Mouse (Mus musculus): ENCODE measurements around the gene Ubtf. TPM values are rescaled to one million over a fixed set of nuclear protein-coding genes. Genes with fewer than 3 reads are reported as not detected.
A peak's percentile ranks its signal among the peaks of the same experiment; 100 is the strongest.

Ubtf gene
- total RNA-seq, 2 experiments from 2014 or later: 77.5 to 281 TPM

GRCm38 (mm10) chr11:102320686-102321005 lies 1.1 kb upstream of the Ubtf start:
- ATAC-seq (replicated peaks; ENCODE audit: low FRiP score, poor library complexity, severe bottlenecking): no peak

- peak; percentile 59 for ATAC-seq (replicated peaks; ENCODE audit: low FRiP score, poor library complexity, severe bottlenecking)
Measured at GRCm38 (mm10) chr11:102319941-102320685, 571 bp upstream of the Ubtf start.

GRCm38 (mm10) chr11:102318576-102319409 lies 749 bp downstream of the Ubtf start:
- ATAC-seq (replicated peaks; ENCODE audit: low FRiP score, poor library complexity, severe bottlenecking): no peak

- no peak for ATAC-seq (replicated peaks; ENCODE audit: low FRiP score, poor library complexity, severe bottlenecking)
Measured at GRCm38 (mm10) chr11:102317901-102318575, 1.5 kb downstream of the Ubtf start.

GRCm38 (mm10) chr11:102317298-102317900 lies 2.1 kb downstream of the Ubtf start:
- no peak for ATAC-seq (replicated peaks; ENCODE audit: low FRiP score, poor library complexity, severe bottlenecking)

- ATAC-seq (replicated peaks; ENCODE audit: low FRiP score, poor library complexity, severe bottlenecking): peak; percentile 66
Measured at GRCm38 (mm10) chr11:102316572-102317297, 2.8 kb downstream of the Ubtf start.

GRCm38 (mm10) chr11:102315690-102316571 lies 3.6 kb downstream of the Ubtf start:
- ATAC-seq (replicated peaks; ENCODE audit: low FRiP score, poor library complexity, severe bottlenecking): no peak

GRCm38 (mm10) chr11:102314321-102314720 lies 5.2 kb downstream of the Ubtf start:
- ATAC-seq (replicated peaks; ENCODE audit: low FRiP score, poor library complexity, severe bottlenecking): no peak

- no peak for ATAC-seq (replicated peaks; ENCODE audit: low FRiP score, poor library complexity, severe bottlenecking)
Measured at GRCm38 (mm10) chr11:102312586-102312985, 7.0 kb downstream of the Ubtf start.

- ATAC-seq (replicated peaks; ENCODE audit: low FRiP score, poor library complexity, severe bottlenecking): no peak
Measured at GRCm38 (mm10) chr11:102311966-102312365, 7.6 kb downstream of the Ubtf start.

- ATAC-seq (replicated peaks; ENCODE audit: low FRiP score, poor library complexity, severe bottlenecking): no peak
Measured at GRCm38 (mm10) chr11:102310768-102311695, 8.5 kb downstream of the Ubtf start.

GRCm38 (mm10) chr11:102309821-102310617 lies 9.5 kb downstream of the Ubtf start:
- ATAC-seq (replicated peaks; ENCODE audit: low FRiP score, poor library complexity, severe bottlenecking): no peak

GRCm38 (mm10) chr11:102308979-102309378 lies 10.6 kb downstream of the Ubtf start:
- peak; percentile 93 for ATAC-seq (replicated peaks; ENCODE audit: low FRiP score, poor library complexity, severe bottlenecking)

- no peak for ATAC-seq (replicated peaks; ENCODE audit: low FRiP score, poor library complexity, severe bottlenecking)
Measured at GRCm38 (mm10) chr11:102308104-102308503, 11.4 kb downstream of the Ubtf start.

GRCm38 (mm10) chr11:102305359-102305758 lies 14.2 kb downstream of the Ubtf start:
- no peak for ATAC-seq (replicated peaks; ENCODE audit: low FRiP score, poor library complexity, severe bottlenecking)

GRCm38 (mm10) chr11:102304141-102304540 lies 15.4 kb downstream of the Ubtf start:
- ATAC-seq (replicated peaks; ENCODE audit: low FRiP score, poor library complexity, severe bottlenecking): no peak

- no peak for ATAC-seq (replicated peaks; ENCODE audit: low FRiP score, poor library complexity, severe bottlenecking)
Measured at GRCm38 (mm10) chr11:102299839-102300238, 19.7 kb downstream of the Ubtf start.
